In genomic region chrX:98375437-98375836, GRCm38 (mm10) we compare ENCODE assay signal across 11 mouse cellular contexts.
DNase-seq lines count a peak whose midpoint lies in the region.
"Had no signal": no experiment of that assay in that cellular context is flagged by ENCODE, and none has a peak within 500 bp of the region (broad histone marks: within the 10 kb centered on the region; RNA-seq: fewer than 3 reads in every experiment).

No protein-coding gene starts in this region.

- peak; percentile 34 for DNase-seq in gastrocnemius, adult 18-20 months (ENCODE audit: low spot score)
- DNase-seq in gastrocnemius, postnatal 4 days (ENCODE audit: low spot score in 2 of 2) = no peak
- DNase-seq in ES-CJ7 (ENCODE audit: low read depth, low spot score) = peak; percentile 10
- DNase-seq in gastrocnemius, adult 8-10 months (ENCODE audit: low spot score in 2 of 2) = peak; percentile 2 to 34
- DNase-seq in heart, postnatal 4 days = peak; percentile 12
- DNase-seq in left cerebral cortex, postnatal 10 days (ENCODE audit: extremely low spot score in 1 of 2, low spot score in 2 of 2) = no peak
- no peak for DNase-seq in thymus, postnatal 36 days
- DNase-seq: layer of hippocampus, adult 9-11 months; lung, postnatal 10 days; right cerebral cortex, postnatal 25 days; thymus, postnatal 25 days had no signal

- intact Hi-C loops in left cerebral cortex, postnatal 10 days (cut with DNase I) = no loop called here

Comparison
In these comparisons a context has a peak if more than half of its experiments do, and no peak if none do; other contexts are left out.
1. DNase-seq: peak in gastrocnemius, adult 18-20 months (single experiment), ES-CJ7 (single experiment), gastrocnemius, adult 8-10 months (2 of 2) and heart, postnatal 4 days (single experiment); none in gastrocnemius, postnatal 4 days (0 of 2), left cerebral cortex, postnatal 10 days (0 of 2) and thymus, postnatal 36 days (0 of 2).